Mouse (Mus musculus) layer of hippocampus, adult 11-12 months (tissue): ENCODE results near the gene Asb5.
"Not testable (repeated sequence)": the region's sequence is repeated elsewhere in the genome, so short reads cannot be mapped to it uniquely, and the experiment has no call there.

ENCODE experiments used
- DNase-seq: peaks from one replicate; pipeline ENCODE4 v3.0.0; 2022; ENCODE audit warnings: low spot score

Asb5 gene

GRCm38 (mm10) chr8:54537285-54537684, 7.9 kb downstream of the Asb5 start:
- DNase-seq, result no peak

- DNase-seq, result no peak
Observed at GRCm38 (mm10) chr8:54541331-54541730, 12.0 kb downstream of the Asb5 start.

GRCm38 (mm10) chr8:54548383-54548782, 19.0 kb downstream of the Asb5 start:
- DNase-seq, result no peak

GRCm38 (mm10) chr8:54550026-54550574, 20.7 kb downstream of the Asb5 start:
- no peak for DNase-seq

GRCm38 (mm10) chr8:54554921-54555320, 25.5 kb downstream of the Asb5 start:
- no peak for DNase-seq

- no peak for DNase-seq
Observed at GRCm38 (mm10) chr8:54562137-54562536, 32.8 kb downstream of the Asb5 start.

- DNase-seq, result no peak
Observed at GRCm38 (mm10) chr8:54565181-54565580, 35.8 kb downstream of the Asb5 start.

- DNase-seq, result no peak
Observed at GRCm38 (mm10) chr8:54565603-54566260, 36.4 kb downstream of the Asb5 start.

GRCm38 (mm10) chr8:54567168-54567567, 37.8 kb downstream of the Asb5 start:
- DNase-seq, result no peak

GRCm38 (mm10) chr8:54570618-54571609, 41.5 kb downstream of the Asb5 start:
- no peak for DNase-seq

GRCm38 (mm10) chr8:54581436-54581835, 52.1 kb downstream of the Asb5 start:
- no peak for DNase-seq

- no peak for DNase-seq
Observed at GRCm38 (mm10) chr8:54582886-54583285, 53.5 kb downstream of the Asb5 start.

GRCm38 (mm10) chr8:54594634-54595033, 65.3 kb downstream of the Asb5 start:
- peak; percentile 15 for DNase-seq

- no peak for DNase-seq
Observed at GRCm38 (mm10) chr8:54596051-54596450, 66.7 kb downstream of the Asb5 start.

- no peak for DNase-seq
Observed at GRCm38 (mm10) chr8:54596940-54597339, 67.6 kb downstream of the Asb5 start.

- no peak for DNase-seq
Observed at GRCm38 (mm10) chr8:54597386-54597785, 68.0 kb downstream of the Asb5 start.

- peak; percentile 30 for DNase-seq
Observed at GRCm38 (mm10) chr8:54600671-54601251, 71.4 kb downstream of the Asb5 start, which contains the start of gene Spata4. Spata4 (plus strand) TSS chr8:54600781.

GRCm38 (mm10) chr8:54603440-54603839, 74.1 kb downstream of the Asb5 start:
- no peak for DNase-seq

GRCm38 (mm10) chr8:54609336-54609735, 80.0 kb downstream of the Asb5 start:
- DNase-seq, result no peak

- no peak for DNase-seq
Observed at GRCm38 (mm10) chr8:54610238-54610637, 80.9 kb downstream of the Asb5 start.

- not testable (repeated sequence) for DNase-seq
Observed at GRCm38 (mm10) chr8:54616710-54617109, 87.3 kb downstream of the Asb5 start.
